Mouse (Mus musculus) heart, postnatal 0 days (tissue): ENCODE results near the gene Epha2.

ENCODE experiments used
- CTCF ChIP-seq: IDR thresholded peaks from 2 replicates; pipeline ENCODE4 v1.5.1; 2016; ENCODE audit warnings: antibody characterized with exemption, control low read depth, low read depth
- EP300 ChIP-seq: IDR thresholded peaks from 2 replicates; pipeline ENCODE4 v1.6.1; 2016; ENCODE audit warnings: antibody characterized with exemption, low read depth

DNA sequence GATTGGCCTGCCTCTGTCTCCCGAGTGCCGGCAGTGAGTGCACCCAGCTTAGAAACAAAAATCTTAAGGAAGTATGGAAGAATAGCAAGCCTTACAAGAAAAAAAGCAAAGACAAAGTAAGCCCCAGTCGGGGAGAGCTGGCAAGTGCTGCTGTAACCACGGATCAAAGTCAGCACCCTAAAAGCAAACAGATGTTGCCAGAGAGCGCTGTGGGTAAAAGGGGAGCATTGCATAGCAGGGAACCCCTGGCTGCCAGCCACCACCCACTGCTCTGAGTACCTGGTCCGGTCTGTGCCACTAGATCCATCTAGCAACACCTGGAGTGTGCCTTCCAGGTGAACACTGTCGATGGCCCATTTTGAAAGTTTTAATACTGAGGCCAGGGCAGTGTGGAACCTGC lies 31.2 kb downstream of the Epha2 start:
- TF ChIP-seq CTCF (no peak), EP300 (no peak)
